Mouse (Mus musculus) thymus, adult 2 months (tissue): ENCODE data around the gene Zfp36. TPM values are rescaled to one million over a fixed set of nuclear protein-coding genes. Genes with fewer than 3 reads are reported as not detected.

ENCODE experiments used
- DNase-seq: peaks from one replicate; pipeline ENCODE4 v3.0.0; 2021
- H3K27ac ChIP-seq: fragments of 200-500 bp; 2 replicates; pipeline ENCODE4 v1.5.1; 2012; ENCODE audit warnings: low read length, control low read depth; ENCODE audit not compliant: control insufficient read depth, insufficient read depth
- H3K27me3 ChIP-seq: fragments of 200-500 bp; 2 replicates; pipeline ENCODE4 v1.6.1; 2012; ENCODE audit warnings: mild to moderate bottlenecking, low read length, moderate library complexity, mixed read lengths; ENCODE audit not compliant: control insufficient read depth, insufficient read depth
- H3K36me3 ChIP-seq: fragments of 200-500 bp; 2 replicates; pipeline ENCODE4 v1.6.1; 2012; ENCODE audit warnings: mild to moderate bottlenecking, low read length, moderate library complexity; ENCODE audit not compliant: control insufficient read depth, insufficient read depth
- H3K4me1 ChIP-seq: fragments of 200-500 bp; replicated peaks from 2 replicates; pipeline ENCODE4 v1.6.1; 2012; ENCODE audit warnings: low read length; ENCODE audit not compliant: control insufficient read depth, insufficient read depth
- H3K4me3 ChIP-seq: fragments of 200-500 bp; 2 replicates; pipeline ENCODE4 v1.5.1; 2012; ENCODE audit warnings: mild to moderate bottlenecking, low read length, control low read depth, moderate library complexity; ENCODE audit not compliant: control insufficient read depth, insufficient read depth
- CTCF ChIP-seq: fragments of 200-500 bp; IDR thresholded peaks from 2 replicates; pipeline ENCODE4 v1.5.1; 2012; ENCODE audit warnings: mild to moderate bottlenecking, control low read depth, low read length, moderate library complexity, borderline replicate concordance; ENCODE audit not compliant: control insufficient read depth, poor library complexity, insufficient read depth; ENCODE audit errors: extremely low read depth
- POLR2A ChIP-seq: fragments of 200-500 bp; IDR thresholded peaks from 2 replicates; pipeline ENCODE4 v1.6.1; 2012; ENCODE audit warnings: mild to moderate bottlenecking, low read length, control low read depth, moderate library complexity; ENCODE audit not compliant: control insufficient read depth, poor library complexity, insufficient read depth; ENCODE audit errors: extremely low read depth
- WGBS: fragments of 180-500 bp; shearing (Covaris S2); methylation state at CpG from one replicate; pipeline ENCODE4 v1.1.7; 2018; 5-methylcytosine and 5-hydroxymethylcytosine counted together
- polyA plus RNA-seq: library from polyadenylated mRNA; depleted of rRNA; stranded (reverse); fragments of >200 nt; gene quantifications from 2 replicates; pipeline ENCODE4 v1.2.3, GENCODE M21; 2012

Zfp36 gene
- polyA plus RNA-seq, 1 experiment: 152 TPM

- TF ChIP-seq POLR2A: peak; percentile 100
- 0 out of 2 replicates have a peak, but pooled peaks have one; percentile 43 for TF ChIP-seq CTCF
- Histone ChIP-seq H3K36me3 (peaks cover 13% of the 10 kb centered on the region), H3K27me3 (no peaks in the 10 kb centered on the region), H3K27ac (peak overlapping the region; percentile 95), H3K4me1 (peaks cover 64% of the 10 kb centered on the region), H3K4me3 (peak overlapping the region; percentile 72)
- WGBS: under 1% methylated on average over 53 of the region's 53 CpGs
- DNase-seq: peak; percentile 94
Observed at GRCm38 (mm10) chr7:28378769-28379651, 1.0 kb downstream of the Zfp36 start.

DNA sequence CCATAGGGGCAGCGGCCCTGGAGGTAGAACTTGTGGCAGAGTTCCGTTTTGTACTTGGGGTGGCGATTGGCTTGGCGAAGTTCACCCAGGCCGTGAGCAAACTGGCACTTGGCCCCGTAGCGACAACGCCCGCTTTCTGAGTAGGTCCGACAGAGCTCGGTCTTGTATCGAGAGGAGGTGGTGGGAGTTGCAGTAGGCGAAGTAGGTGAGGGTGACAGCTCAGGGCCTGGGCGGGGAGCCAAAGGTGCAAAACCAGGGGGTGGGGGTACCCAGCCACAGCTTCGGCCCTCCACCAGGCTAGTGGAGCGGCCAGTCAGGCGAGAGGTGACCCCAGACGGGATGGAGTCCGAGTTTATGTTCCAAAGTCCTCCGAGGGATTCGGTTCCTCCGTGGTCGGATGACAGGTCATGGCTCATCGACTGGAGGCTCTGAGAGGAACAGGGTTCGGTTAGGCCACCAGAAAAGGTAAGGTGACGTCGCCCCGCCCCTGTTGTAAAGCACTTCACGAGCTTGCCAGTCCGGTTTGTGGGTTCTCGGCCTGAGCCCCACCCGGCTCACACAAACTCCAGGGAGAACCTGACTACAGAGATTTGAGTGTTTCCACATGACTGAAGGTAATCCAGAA, 1.9 kb downstream of the Zfp36 start:
- Histone ChIP-seq H3K36me3 (peaks cover 13% of the 10 kb centered on the region), H3K4me1 (peaks cover 61% of the 10 kb centered on the region), H3K27ac (peak overlapping the region; percentile 87), H3K4me3 (peak overlapping the region; percentile 72), H3K27me3 (no peaks in the 10 kb centered on the region)
- 6% methylated on average over 32 of the region's 32 CpGs for WGBS
- peak; percentile 43 for DNase-seq
- TF ChIP-seq POLR2A: no peak
- TF ChIP-seq CTCF: no peak

- no peak for TF ChIP-seq CTCF
- no peak for TF ChIP-seq POLR2A
- Histone ChIP-seq H3K27me3 (no peaks in the 10 kb centered on the region), H3K4me3 (peak overlapping the region; percentile 72), H3K4me1 (peaks cover 54% of the 10 kb centered on the region), H3K36me3 (peaks cover 13% of the 10 kb centered on the region), H3K27ac (peak overlapping the region; percentile 87)
- peak; percentile 37 for DNase-seq
- 48% methylated on average over 18 of the region's 18 CpGs for WGBS
Observed at GRCm38 (mm10) chr7:28377190-28378065, 2.6 kb downstream of the Zfp36 start.

DNA sequence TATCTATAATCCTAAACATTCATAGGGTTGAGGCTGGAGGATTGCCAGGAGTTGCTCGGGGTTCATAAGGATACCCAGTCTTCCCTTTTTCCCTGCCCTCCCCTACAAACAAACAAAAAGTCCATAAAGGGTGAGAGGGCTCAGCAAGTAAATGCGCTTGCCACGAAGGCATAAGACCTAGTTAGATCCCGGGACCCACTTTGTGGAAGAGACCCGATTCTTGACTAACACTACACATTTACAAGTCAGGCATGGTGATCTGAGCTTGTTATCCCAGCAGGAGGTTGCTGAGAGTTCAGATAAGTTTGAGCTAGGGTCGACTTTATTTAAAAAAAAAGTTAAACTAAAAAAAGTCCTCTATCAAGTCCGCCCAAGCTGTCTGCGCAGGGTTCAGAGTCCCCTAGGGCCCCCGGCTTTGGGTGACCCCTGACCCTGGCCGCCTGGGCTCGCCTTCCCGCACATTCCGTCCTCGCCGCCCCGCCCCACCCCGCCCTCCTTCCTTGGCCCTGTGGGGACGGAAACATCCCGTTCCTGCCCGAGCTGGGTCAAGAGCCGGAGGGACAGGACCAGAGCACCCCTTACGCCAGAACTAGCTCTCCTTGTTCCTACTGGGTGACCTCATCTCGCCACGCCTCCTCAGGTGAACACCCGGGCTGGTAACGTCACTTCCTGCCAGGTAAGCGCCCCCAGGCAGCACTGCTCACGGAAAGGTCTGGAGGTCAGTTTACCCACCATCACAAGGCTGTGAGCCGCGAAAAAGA, 3.9 kb downstream of the Zfp36 start:
- Histone ChIP-seq H3K36me3 (peaks cover 13% of the 10 kb centered on the region), H3K27me3 (no peaks in the 10 kb centered on the region), H3K4me1 (peaks cover 44% of the 10 kb centered on the region), H3K27ac (peak overlapping the region; percentile 95), H3K4me3 (peak overlapping the region; percentile 63)
- 27% methylated on average over 30 of the region's 30 CpGs for WGBS
- DNase-seq: peak; percentile 65
- TF ChIP-seq POLR2A (0 out of 2 replicates have a peak, but pooled peaks have one; percentile 23), CTCF (no peak)

- WGBS: under 1% methylated on average over 35 of the region's 36 CpGs
- Histone ChIP-seq H3K4me1 (peaks cover 43% of the 10 kb centered on the region), H3K36me3 (peaks cover 13% of the 10 kb centered on the region), H3K27me3 (no peaks in the 10 kb centered on the region), H3K4me3 (peak overlapping the region; percentile 63), H3K27ac (peak overlapping the region; percentile 99)
- DNase-seq: peak; percentile 95
- TF ChIP-seq CTCF: 0 out of 2 replicates have a peak, but pooled peaks have one; percentile 40
- TF ChIP-seq POLR2A: peak; percentile 72
Observed at GRCm38 (mm10) chr7:28375176-28375921, 4.7 kb downstream of the Zfp36 start.
